Mouse (Mus musculus) bone marrow, adult 2 months (tissue): ENCODE results near the gene Osbpl3.

Experiments used
- CTCF ChIP-seq: fragments of 200-500 bp; IDR thresholded peaks from 2 replicates; pipeline ENCODE4 v1.5.1; 2011; ENCODE audit warnings: low read length, control low read depth; ENCODE audit not compliant: control insufficient read depth, insufficient read depth
- POLR2A ChIP-seq: fragments of 200-500 bp; IDR thresholded peaks from 2 replicates; pipeline ENCODE4 v1.6.1; 2011; ENCODE audit warnings: low read depth, mild to moderate bottlenecking, control low read depth, low read length, borderline replicate concordance; ENCODE audit not compliant: control insufficient read depth

- TF ChIP-seq CTCF (no peak), POLR2A (no peak)
Measured at GRCm38 (mm10) chr6:50326192-50326591, 129.8 kb downstream of the Osbpl3 start.
